Mouse (Mus musculus): ENCODE measurements around the gene Gpd1. TPM values are rescaled to one million over a fixed set of nuclear protein-coding genes. Genes with fewer than 3 reads are reported as not detected.
"Not testable (repeated sequence)": the region's sequence is repeated elsewhere in the genome, so short reads cannot be mapped to it uniquely, and the experiment has no call there.

Gpd1 gene
- polyA plus RNA-seq, 1 experiment from 2014 or later = 3.7 TPM

- Histone ChIP-seq H3K9ac (ENCODE audit: low read length) (no peak overlapping the region), H3K9me3 (ENCODE audit: control insufficient read depth, low read length) (no peaks in the 10 kb centered on the region), H3K36me3 (ENCODE audit: control insufficient read depth, insufficient read depth, low read length) (peaks cover under 1% of the 10 kb centered on the region; the same call in 1 of the 2 replicates), H3K4me3 (ENCODE audit: low read length) (no peak overlapping the region), H3K27me3 (ENCODE audit: control insufficient read depth, insufficient read depth, low read depth, low read length) (no peaks in the 10 kb centered on the region; the same call in 1 of the 2 replicates), H3K4me2 (ENCODE audit: low read depth, low read length) (no peak overlapping the region), H3K27ac (ENCODE audit: low read length) (no peak overlapping the region), H3K4me1 (replicated peaks; ENCODE audit: control insufficient read depth, insufficient read depth, low read length) (peaks cover 21% of the 10 kb centered on the region)
- WGBS = 28% methylated on average over 20 of the region's 20 CpGs
- no peak for ATAC-seq (ENCODE audit: low read depth)
Observed at GRCm38 (mm10) chr15:99698533-99699085, 18.7 kb upstream of the Gpd1 start.

GRCm38 (mm10) chr15:99699715-99700114 lies 17.6 kb upstream of the Gpd1 start:
- H3K4me2 ChIP-seq (ENCODE audit: low read depth, low read length) = no peak overlapping the region
- no peaks in the 10 kb centered on the region for H3K9me3 ChIP-seq (ENCODE audit: control insufficient read depth, low read length)
- peaks cover 7% of the 10 kb centered on the region; the same call in 1 of the 2 replicates for H3K36me3 ChIP-seq (ENCODE audit: control insufficient read depth, insufficient read depth, low read length)
- no peak overlapping the region for H3K4me3 ChIP-seq (ENCODE audit: low read length)
- H3K27me3 ChIP-seq (ENCODE audit: control insufficient read depth, insufficient read depth, low read depth, low read length) = no peaks in the 10 kb centered on the region; the same call in 1 of the 2 replicates
- no peak for ATAC-seq (ENCODE audit: low read depth)
- H3K9ac ChIP-seq (ENCODE audit: low read length) = no peak overlapping the region
- peaks cover 24% of the 10 kb centered on the region for H3K4me1 ChIP-seq (replicated peaks; ENCODE audit: control insufficient read depth, insufficient read depth, low read length)
- WGBS = 67% methylated on average over 10 of the region's 10 CpGs
- no peak overlapping the region for H3K27ac ChIP-seq (ENCODE audit: low read length)

DNA sequence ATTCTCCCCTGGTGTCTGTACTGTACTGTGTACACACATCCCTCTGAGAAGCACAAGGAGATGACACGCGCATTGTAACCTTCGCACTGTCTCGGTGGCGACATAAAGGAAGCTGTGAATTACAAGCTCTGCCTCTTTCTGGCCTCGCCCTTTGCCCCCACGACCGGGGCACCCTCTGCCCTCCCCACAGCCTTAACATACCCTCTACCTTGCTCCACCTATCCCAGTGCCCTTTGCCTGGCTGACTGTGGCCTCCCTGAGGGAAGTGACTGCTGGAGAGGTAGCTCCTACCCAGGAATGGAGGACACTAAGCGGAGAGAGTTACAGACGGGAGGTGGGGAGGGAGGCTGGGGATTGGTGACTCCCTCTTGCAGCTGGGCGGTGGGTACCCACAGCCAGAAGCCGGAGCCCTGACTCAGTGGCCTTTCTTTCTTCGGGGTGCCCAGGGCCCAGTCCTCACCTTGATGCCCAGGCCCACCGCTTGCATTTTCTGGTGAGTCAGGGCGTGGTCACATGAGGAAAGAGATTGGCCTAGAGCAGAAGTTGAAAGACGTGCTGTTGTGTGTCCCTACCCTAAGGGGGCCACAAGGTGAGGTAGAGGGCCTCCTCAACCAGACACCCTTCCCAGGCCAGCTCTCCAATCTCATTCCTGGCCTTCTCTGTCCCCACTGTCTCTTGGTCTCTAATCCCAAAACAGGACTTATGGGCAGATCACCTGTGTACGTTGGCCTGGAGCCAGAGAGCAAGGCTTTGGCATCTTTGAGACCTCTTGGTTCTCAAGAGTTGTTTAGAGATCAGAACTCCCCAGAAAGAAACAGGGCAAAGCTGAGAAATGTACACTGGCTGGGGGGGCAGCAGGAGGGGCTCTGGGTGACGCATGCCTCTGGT lies 16.9 kb upstream of the Gpd1 start:
- ATAC-seq (ENCODE audit: low read depth) = no peak
- 0 out of 2 replicates have a peak overlapping the region, but pooled peaks have one; percentile 9 for H3K9ac ChIP-seq (ENCODE audit: low read length)
- peaks cover 24% of the 10 kb centered on the region for H3K4me1 ChIP-seq (replicated peaks; ENCODE audit: control insufficient read depth, insufficient read depth, low read length)
- H3K27me3 ChIP-seq (ENCODE audit: control insufficient read depth, insufficient read depth, low read depth, low read length) = no peaks in the 10 kb centered on the region; the same call in 1 of the 2 replicates
- H3K4me2 ChIP-seq (ENCODE audit: low read depth, low read length) = no peak overlapping the region
- H3K9me3 ChIP-seq (ENCODE audit: control insufficient read depth, low read length) = no peaks in the 10 kb centered on the region
- no peak overlapping the region for H3K27ac ChIP-seq (ENCODE audit: low read length)
- WGBS = 80% methylated on average over 18 of the region's 18 CpGs
- H3K36me3 ChIP-seq (ENCODE audit: control insufficient read depth, insufficient read depth, low read length) = peaks cover 8% of the 10 kb centered on the region
- H3K4me3 ChIP-seq (ENCODE audit: low read length) = no peak overlapping the region

DNA sequence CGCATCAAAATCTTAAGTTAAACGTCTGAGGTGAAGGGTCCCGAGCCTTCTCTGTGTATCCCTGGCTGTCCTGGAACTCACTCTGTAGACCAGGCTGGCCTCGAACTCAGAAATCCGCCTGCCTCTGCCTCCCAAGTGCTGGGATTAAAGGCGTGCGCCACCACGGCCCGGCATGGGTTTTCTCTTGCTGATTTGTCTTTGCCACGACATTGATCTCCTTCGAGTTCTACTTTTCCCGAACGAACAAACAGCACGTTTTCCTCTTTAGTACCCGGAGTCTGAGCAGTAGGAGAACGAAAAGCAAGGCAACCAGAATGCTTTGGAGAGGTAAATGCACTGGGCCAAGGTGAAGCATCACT lies 15.7 kb upstream of the Gpd1 start:
- peaks cover 24% of the 10 kb centered on the region for H3K4me1 ChIP-seq (replicated peaks; ENCODE audit: control insufficient read depth, insufficient read depth, low read length)

DNA sequence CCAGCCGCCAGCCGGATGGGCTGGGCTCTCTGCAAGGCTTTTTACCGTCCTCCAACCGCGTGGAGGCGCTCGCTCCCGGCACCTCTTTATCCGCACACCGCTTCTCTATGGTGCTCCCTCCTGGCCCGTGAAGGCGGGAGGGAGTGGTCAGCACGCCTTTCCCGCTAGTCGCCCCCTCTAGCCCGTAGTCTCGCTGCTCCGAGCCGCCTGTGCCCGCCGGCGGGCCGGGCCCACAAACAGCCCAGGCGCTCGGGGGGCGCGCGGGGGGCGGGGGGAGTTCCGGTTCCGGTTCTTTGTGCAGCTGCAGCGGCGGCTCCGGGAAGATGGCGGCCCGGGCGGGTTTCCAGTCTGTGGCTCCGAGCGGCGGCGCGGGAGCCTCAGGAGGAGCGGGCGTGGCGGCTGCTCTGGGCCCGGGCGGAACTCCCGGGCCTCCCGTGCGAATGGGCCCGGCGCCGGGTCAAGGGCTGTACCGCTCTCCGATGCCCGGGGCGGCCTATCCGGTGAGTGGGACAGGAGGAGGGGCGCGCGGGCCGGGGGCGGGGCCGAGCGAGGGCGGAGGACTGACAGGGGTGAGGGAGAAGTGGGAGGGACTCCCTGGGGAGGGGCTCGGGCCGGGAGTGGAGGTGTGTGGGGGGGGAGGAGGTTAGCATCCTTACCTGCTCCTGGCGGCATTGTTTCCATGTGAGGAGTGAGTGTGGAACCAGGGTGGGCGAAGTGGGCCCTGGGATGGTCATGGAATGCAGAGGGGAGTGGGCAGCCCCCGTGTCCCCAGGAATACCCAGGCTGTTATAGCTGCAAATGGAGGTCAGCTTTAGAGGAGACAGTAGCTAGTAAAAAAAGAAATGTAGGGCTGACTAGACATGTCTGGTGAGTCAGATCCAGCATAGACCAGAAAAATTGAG lies 15.1 kb upstream of the Gpd1 start, which contains the start of gene Smarcd1:
Gene Smarcd1, plus strand, starts transcription at position 131 of the 902 bp plus-strand sequence.
- peak; percentile 96 for ATAC-seq (ENCODE audit: low read depth)
- peak within 1 kb of the TSS; percentile 62 for H3K4me2 ChIP-seq (ENCODE audit: low read depth, low read length)
- H3K27ac ChIP-seq (ENCODE audit: low read length) = peak within 1 kb of the TSS; percentile 97
- H3K27me3 ChIP-seq (ENCODE audit: control insufficient read depth, insufficient read depth, low read depth, low read length) = no peaks in the 10 kb centered on the region; the same call in 1 of the 2 replicates
- H3K4me3 ChIP-seq (ENCODE audit: low read length) = peak within 1 kb of the TSS; percentile 86
- H3K9me3 ChIP-seq (ENCODE audit: control insufficient read depth, low read length) = no peaks in the 10 kb centered on the region
- peak within 1 kb of the TSS; percentile 98 for H3K9ac ChIP-seq (ENCODE audit: low read length)
- H3K36me3 ChIP-seq (ENCODE audit: control insufficient read depth, insufficient read depth, low read length) = peaks cover 16% of the 10 kb centered on the region
- WGBS = under 1% methylated on average over 70 of the region's 71 CpGs
- peaks cover 24% of the 10 kb centered on the region for H3K4me1 ChIP-seq (replicated peaks; ENCODE audit: control insufficient read depth, insufficient read depth, low read length)

More for the DNA sequence above, 15.7 kb upstream of the Gpd1 start:
- H3K4me3 ChIP-seq (ENCODE audit: low read length) = peak overlapping the region; percentile 86
- peak overlapping the region; percentile 16; the same call in 1 of the 2 replicates for H3K27ac ChIP-seq (ENCODE audit: low read length)
- ATAC-seq (ENCODE audit: low read depth); H3K9me3 ChIP-seq (ENCODE audit: control insufficient read depth, low read length); H3K27me3 ChIP-seq (ENCODE audit: control insufficient read depth, insufficient read depth, low read depth, low read length): not testable (repeated sequence)
- H3K9ac ChIP-seq (ENCODE audit: low read length) = peak overlapping the region; percentile 98
- WGBS = 38% methylated on average over 16 of the region's 16 CpGs
- H3K4me2 ChIP-seq (ENCODE audit: low read depth, low read length) = peak overlapping the region; percentile 56
- peaks cover 13% of the 10 kb centered on the region for H3K36me3 ChIP-seq (ENCODE audit: control insufficient read depth, insufficient read depth, low read length)

DNA sequence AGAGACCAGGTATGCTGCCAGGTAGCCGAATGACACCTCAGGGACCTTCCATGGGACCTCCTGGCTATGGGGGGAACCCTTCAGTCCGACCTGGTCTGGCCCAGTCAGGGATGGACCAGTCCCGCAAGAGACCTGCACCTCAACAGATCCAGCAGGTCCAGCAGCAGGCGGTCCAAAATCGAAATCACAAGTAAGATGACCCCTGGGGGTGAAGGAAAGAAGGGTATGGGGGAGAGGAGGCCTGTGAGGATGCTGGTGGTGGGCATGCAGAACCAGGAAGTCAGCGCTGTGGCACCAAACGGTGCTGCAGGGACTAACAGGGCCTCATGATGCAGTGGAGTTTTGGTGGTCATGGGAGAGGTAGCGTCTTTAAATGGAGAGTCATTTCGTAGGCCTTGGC lies 14.2 kb upstream of the Gpd1 start:
- peak overlapping the region; percentile 86 for H3K4me3 ChIP-seq (ENCODE audit: low read length)
- H3K9ac ChIP-seq (ENCODE audit: low read length) = peak overlapping the region; percentile 98
- peak overlapping the region; percentile 97 for H3K27ac ChIP-seq (ENCODE audit: low read length)
- H3K36me3 ChIP-seq (ENCODE audit: control insufficient read depth, insufficient read depth, low read length) = peaks cover 24% of the 10 kb centered on the region
- peaks cover 24% of the 10 kb centered on the region for H3K4me1 ChIP-seq (replicated peaks; ENCODE audit: control insufficient read depth, insufficient read depth, low read length)
- H3K9me3 ChIP-seq (ENCODE audit: control insufficient read depth, low read length) = no peaks in the 10 kb centered on the region
- ATAC-seq (ENCODE audit: low read depth) = no peak
- H3K4me2 ChIP-seq (ENCODE audit: low read depth, low read length) = peak overlapping the region; percentile 62
- H3K27me3 ChIP-seq (ENCODE audit: control insufficient read depth, insufficient read depth, low read depth, low read length) = no peaks in the 10 kb centered on the region; the same call in 1 of the 2 replicates
- 63% methylated on average over 9 of the region's 9 CpGs for WGBS

- H3K9me3 ChIP-seq (ENCODE audit: control insufficient read depth, low read length) = no peaks in the 10 kb centered on the region
- no peaks in the 10 kb centered on the region; the same call in 1 of the 2 replicates for H3K27me3 ChIP-seq (ENCODE audit: control insufficient read depth, insufficient read depth, low read depth, low read length)
- H3K36me3 ChIP-seq (ENCODE audit: control insufficient read depth, insufficient read depth, low read length) = peaks cover 26% of the 10 kb centered on the region
- no peak overlapping the region; the same call in 1 of the 2 replicates for H3K9ac ChIP-seq (ENCODE audit: low read length)
- H3K4me2 ChIP-seq (ENCODE audit: low read depth, low read length) = no peak overlapping the region
- H3K27ac ChIP-seq (ENCODE audit: low read length) = peak overlapping the region; percentile 97
- H3K4me1 ChIP-seq (replicated peaks; ENCODE audit: control insufficient read depth, insufficient read depth, low read length) = peaks cover 24% of the 10 kb centered on the region
- no peak for ATAC-seq (ENCODE audit: low read depth)
- H3K4me3 ChIP-seq (ENCODE audit: low read length) = no peak overlapping the region
- 74% methylated on average over 5 of the region's 5 CpGs for WGBS
Observed at GRCm38 (mm10) chr15:99703676-99704040, 13.7 kb upstream of the Gpd1 start.

GRCm38 (mm10) chr15:99704041-99704681 lies 13.2 kb upstream of the Gpd1 start:
- H3K9ac ChIP-seq (ENCODE audit: low read length) = no peak overlapping the region; the same call in 1 of the 2 replicates
- H3K9me3 ChIP-seq (ENCODE audit: control insufficient read depth, low read length) = no peaks in the 10 kb centered on the region
- no peak overlapping the region for H3K4me3 ChIP-seq (ENCODE audit: low read length)
- WGBS = 50% methylated on average over 23 of the region's 23 CpGs
- no peaks in the 10 kb centered on the region; the same call in 1 of the 2 replicates for H3K27me3 ChIP-seq (ENCODE audit: control insufficient read depth, insufficient read depth, low read depth, low read length)
- H3K4me1 ChIP-seq (replicated peaks; ENCODE audit: control insufficient read depth, insufficient read depth, low read length) = peaks cover 24% of the 10 kb centered on the region
- 0 out of 2 replicates have a peak overlapping the region, but pooled peaks have one; percentile 4 for H3K4me2 ChIP-seq (ENCODE audit: low read depth, low read length)
- H3K36me3 ChIP-seq (ENCODE audit: control insufficient read depth, insufficient read depth, low read length) = peaks cover 31% of the 10 kb centered on the region
- no peak for ATAC-seq (ENCODE audit: low read depth)
- peak overlapping the region; percentile 58 for H3K27ac ChIP-seq (ENCODE audit: low read length)

Measured in lung, embryonic 16.5 days (tissue).